Mouse (Mus musculus) embryonic facial prominence, embryonic 11.5 days (tissue): ENCODE results near the gene Pigf. TPM values are rescaled to one million over a fixed set of nuclear protein-coding genes. Genes with fewer than 3 reads are reported as not detected.

Source experiments
- ATAC-seq: fragments of 200-750 bp; cut with Nextera tagmentation; replicated peaks from 2 replicates; pipeline ENCODE4 v1.8.0; 2017; ENCODE audit warnings: low read depth; ENCODE audit not compliant: insufficient number of reproducible peaks, low FRiP score, low TSS enrichment
- DNase-seq: peaks from one replicate; pipeline ENCODE4 v3.0.0-alpha.2; 2015; ENCODE audit warnings: low spot score
- H3K27ac ChIP-seq: fragments of 300-500 bp; sonication (generic); replicated peaks from 2 replicates; pipeline ENCODE4 v1.5.1; 2014; ENCODE audit warnings: mild to moderate bottlenecking, low read depth, low read length, control low read depth
- H3K27me3 ChIP-seq: fragments of 300-500 bp; sonication (generic); 2 replicates; pipeline ENCODE4 v1.6.1; 2014; ENCODE audit warnings: mild to moderate bottlenecking, low read length, moderate library complexity, mixed read lengths; ENCODE audit not compliant: control insufficient read depth, insufficient read depth
- H3K36me3 ChIP-seq: fragments of 300-500 bp; sonication (generic); replicated peaks from 2 replicates; pipeline ENCODE4 v1.6.1; 2014; ENCODE audit warnings: low read depth, mild to moderate bottlenecking, low read length, moderate library complexity, mixed read lengths; ENCODE audit not compliant: control insufficient read depth, insufficient read depth
- H3K4me1 ChIP-seq: fragments of 300-500 bp; sonication (generic); 2 replicates; pipeline ENCODE4 v1.6.1; 2014; ENCODE audit warnings: low read length, mixed read lengths; ENCODE audit not compliant: control insufficient read depth, insufficient read depth
- H3K4me2 ChIP-seq: fragments of 300-500 bp; sonication (generic); 2 replicates; pipeline ENCODE4 v1.6.1; 2014; ENCODE audit warnings: low read depth, mild to moderate bottlenecking, control low read depth, low read length, moderate library complexity
- H3K4me3 ChIP-seq: fragments of 300-500 bp; sonication (generic); 2 replicates; pipeline ENCODE4 v1.5.1; 2014; ENCODE audit warnings: low read depth, low read length, control low read depth
- H3K9ac ChIP-seq: fragments of 300-500 bp; sonication (generic); replicated peaks from 2 replicates; pipeline ENCODE4 v1.6.1; 2014; ENCODE audit warnings: mild to moderate bottlenecking, control low read depth, low read length
- H3K9me3 ChIP-seq: fragments of 300-500 bp; sonication (generic); replicated peaks from 2 replicates; pipeline ENCODE4 v1.6.1; 2016; ENCODE audit warnings: mild to moderate bottlenecking, low read length, inconsistent platforms, mixed read lengths; ENCODE audit not compliant: control insufficient read depth
- WGBS: fragments of 180-500 bp; shearing (Covaris S2); extraction: QIAGEN DNeasy Blood & Tissue Kit; methylation state at CpG from one replicate; pipeline ENCODE4 v1.1.7; 2014; 5-methylcytosine and 5-hydroxymethylcytosine counted together
- polyA plus RNA-seq: library from polyadenylated mRNA; unstranded; fragments of >200 nt; fragmentation: Nextera tagmentation; extraction: Ambion mirVana; gene quantifications from 2 replicates; pipeline ENCODE4 v1.2.1, GENCODE M21; 2014

Pigf gene
- polyA plus RNA-seq, 1 experiment from 2014 or later = 49.1 TPM

- Histone ChIP-seq H3K27ac (no peak within 1 kb of the TSS), H3K27me3 (no peaks in the 10 kb centered on the region), H3K9ac (no peak within 1 kb of the TSS), H3K36me3 (no peaks in the 10 kb centered on the region), H3K4me3 (no peak within 1 kb of the TSS), H3K4me1 (no peaks in the 10 kb centered on the region), H3K9me3 (no peaks in the 10 kb centered on the region), H3K4me2 (no peak within 1 kb of the TSS)
- 74% methylated on average over 28 of the region's 28 CpGs for WGBS
- DNase-seq (no peak), ATAC-seq (peak; percentile 43)
These were observed 77.1 kb downstream of the Pigf start, which contains the start of gene Atp6v1e2 for GRCm38 (mm10) chr17:86947840-86948796. Atp6v1e2 (minus strand) TSS chr17:86947897.

Other genes with a start within 250 kb of the Pigf start
- gene Tmem247, start 108.1 kb downstream of the Pigf start, polyA plus RNA-seq = not detected in 2 replicates
- gene Atp6v1e2, start 77.5 kb downstream of the Pigf start, polyA plus RNA-seq = not detected in 2 replicates
- 17.2 and 20.7 TPM in 2 replicates for gene Rhoq, start 62.3 kb downstream of the Pigf start, polyA plus RNA-seq
- 185 and 191 TPM in 2 replicates for gene Cript, start 144 bp upstream of the Pigf start, polyA plus RNA-seq
- gene Socs5, start 82.3 kb upstream of the Pigf start, polyA plus RNA-seq = 16.7 and 18.2 TPM in 2 replicates
- 82.0 and 85.7 TPM in 2 replicates for gene Mcfd2, start 240.5 kb upstream of the Pigf start, polyA plus RNA-seq